Mouse (Mus musculus) kidney, embryonic 16.5 days (tissue): Measurements from ENCODE around the gene Dph1. TPM values are rescaled to one million over a fixed set of nuclear protein-coding genes. Genes with fewer than 3 reads are reported as not detected.
A peak's percentile ranks its signal among the peaks of the same experiment; 100 is the strongest.

Experiments used
- ATAC-seq: fragments of 200-750 bp; cut with Nextera tagmentation; 2 replicates; pipeline ENCODE4 v1.8.0; 2017; ENCODE audit warnings: moderate TSS enrichment; ENCODE audit not compliant: low FRiP score, low TSS enrichment
- H3K27ac ChIP-seq: fragments of 300-500 bp; sonication (generic); 2 replicates; pipeline ENCODE4 v1.5.1; 2014; ENCODE audit warnings: low read length
- H3K27me3 ChIP-seq: fragments of 300-500 bp; sonication (generic); 2 replicates; pipeline ENCODE4 v1.6.1; 2014; ENCODE audit warnings: low read length, control low read depth, mixed read lengths; ENCODE audit not compliant: insufficient read depth
- H3K36me3 ChIP-seq: fragments of 300-500 bp; sonication (generic); 2 replicates; pipeline ENCODE4 v1.6.1; 2014; ENCODE audit warnings: low read length, control low read depth, mixed read lengths; ENCODE audit not compliant: insufficient read depth
- H3K4me1 ChIP-seq: fragments of 300-500 bp; sonication (generic); 2 replicates; pipeline ENCODE4 v1.6.1; 2014; ENCODE audit warnings: low read length, control low read depth, mixed read lengths; ENCODE audit not compliant: insufficient read depth
- H3K4me2 ChIP-seq: fragments of 300-500 bp; sonication (generic); replicated peaks from 2 replicates; pipeline ENCODE4 v1.6.1; 2014; ENCODE audit warnings: low read depth, low read length
- H3K4me3 ChIP-seq: fragments of 300-500 bp; sonication (generic); 2 replicates; pipeline ENCODE4 v1.5.1; 2014; ENCODE audit warnings: mild to moderate bottlenecking, low read length
- H3K9ac ChIP-seq: fragments of 300-500 bp; sonication (generic); replicated peaks from 2 replicates; pipeline ENCODE4 v1.6.1; 2014; ENCODE audit warnings: low read length
- H3K9me3 ChIP-seq: fragments of 300-500 bp; sonication (generic); 2 replicates; pipeline ENCODE4 v1.6.1; 2016; ENCODE audit warnings: low read length, control low read depth
- WGBS: fragments of 180-500 bp; shearing (Covaris S2); extraction: QIAGEN DNeasy Blood & Tissue Kit; methylation state at CpG from one replicate; pipeline ENCODE4 v1.1.7; 2014; 5-methylcytosine and 5-hydroxymethylcytosine counted together
- polyA plus RNA-seq: library from polyadenylated mRNA; unstranded; fragments of >200 nt; fragmentation: Nextera tagmentation; extraction: Ambion mirVana; gene quantifications from 2 replicates; pipeline ENCODE4 v1.2.1, GENCODE M21; 2015

The Dph1 gene
- polyA plus RNA-seq, 1 experiment from 2014 or later, result 28.4 TPM

DNA sequence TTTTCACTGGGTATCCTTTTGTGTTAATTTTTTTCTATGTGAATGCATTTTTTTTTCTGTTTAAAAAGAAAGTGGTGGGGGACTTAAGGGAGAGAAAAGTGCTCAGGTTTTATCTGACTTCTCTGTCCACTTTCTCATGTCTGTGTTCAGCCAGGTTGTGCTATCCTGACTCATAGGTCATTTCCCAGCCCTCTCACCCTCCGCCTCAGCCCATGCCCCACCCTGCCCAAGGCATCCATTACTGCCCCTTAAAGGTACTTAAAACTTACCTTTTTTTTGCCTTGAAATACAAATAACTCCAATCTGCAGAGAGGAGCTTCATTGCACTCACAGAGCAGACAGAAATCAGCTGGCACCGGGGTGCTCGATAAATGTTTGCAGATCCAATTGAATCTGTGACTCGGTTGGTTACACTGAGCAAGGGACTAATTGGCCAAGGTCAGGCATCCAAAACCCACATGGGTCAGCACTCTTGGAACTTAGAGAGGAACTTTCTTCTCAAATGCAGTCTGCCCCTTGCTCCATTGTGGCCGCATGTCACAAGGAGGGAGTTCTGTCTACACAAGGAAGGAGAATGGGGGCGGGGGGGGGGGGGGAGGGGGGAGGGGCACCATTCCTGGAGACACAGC, 29.6 kb upstream of the Dph1 start:
- no peak overlapping the region for H3K27ac ChIP-seq
- no peak overlapping the region for H3K9ac ChIP-seq
- WGBS, result 29% methylated on average over 5 of the region's 6 CpGs
- no peaks in the 10 kb centered on the region for H3K9me3 ChIP-seq
- ATAC-seq, result no peak
- no peak overlapping the region for H3K4me2 ChIP-seq
- H3K4me3 ChIP-seq, result no peak overlapping the region
- H3K4me1 ChIP-seq, result peaks cover 21% of the 10 kb centered on the region
- H3K36me3 ChIP-seq, result no peaks in the 10 kb centered on the region
- no peaks in the 10 kb centered on the region for H3K27me3 ChIP-seq

DNA sequence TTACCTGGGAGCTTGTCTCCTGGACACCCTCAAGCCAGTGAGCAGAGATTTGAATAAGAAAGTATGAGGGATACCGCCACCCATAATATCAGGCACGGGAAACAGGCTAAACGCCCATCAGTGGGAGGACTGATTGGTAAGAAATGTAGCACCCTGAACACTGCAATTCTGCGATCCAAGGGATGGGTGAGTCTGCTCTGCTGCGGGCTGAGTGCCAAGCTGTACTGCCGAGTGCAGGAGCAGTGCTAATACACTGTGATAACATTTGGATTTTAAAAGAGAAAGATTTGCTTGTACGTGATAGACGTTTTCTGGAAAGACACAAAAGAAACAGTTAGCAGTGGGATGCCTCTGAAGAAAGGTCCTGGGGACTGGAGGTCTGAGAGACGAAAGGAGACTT, 29.1 kb upstream of the Dph1 start:
- no peaks in the 10 kb centered on the region for H3K36me3 ChIP-seq
- H3K9ac ChIP-seq, result peak overlapping the region; percentile 25; the same call in 1 of the 2 replicates
- H3K4me3 ChIP-seq, result no peak overlapping the region
- ATAC-seq, result no peak
- no peaks in the 10 kb centered on the region for H3K27me3 ChIP-seq
- H3K27ac ChIP-seq, result no peak overlapping the region
- WGBS, result 42% methylated on average over 9 of the region's 9 CpGs
- H3K4me1 ChIP-seq, result peaks cover 24% of the 10 kb centered on the region
- no peak overlapping the region for H3K4me2 ChIP-seq
- no peaks in the 10 kb centered on the region for H3K9me3 ChIP-seq

DNA sequence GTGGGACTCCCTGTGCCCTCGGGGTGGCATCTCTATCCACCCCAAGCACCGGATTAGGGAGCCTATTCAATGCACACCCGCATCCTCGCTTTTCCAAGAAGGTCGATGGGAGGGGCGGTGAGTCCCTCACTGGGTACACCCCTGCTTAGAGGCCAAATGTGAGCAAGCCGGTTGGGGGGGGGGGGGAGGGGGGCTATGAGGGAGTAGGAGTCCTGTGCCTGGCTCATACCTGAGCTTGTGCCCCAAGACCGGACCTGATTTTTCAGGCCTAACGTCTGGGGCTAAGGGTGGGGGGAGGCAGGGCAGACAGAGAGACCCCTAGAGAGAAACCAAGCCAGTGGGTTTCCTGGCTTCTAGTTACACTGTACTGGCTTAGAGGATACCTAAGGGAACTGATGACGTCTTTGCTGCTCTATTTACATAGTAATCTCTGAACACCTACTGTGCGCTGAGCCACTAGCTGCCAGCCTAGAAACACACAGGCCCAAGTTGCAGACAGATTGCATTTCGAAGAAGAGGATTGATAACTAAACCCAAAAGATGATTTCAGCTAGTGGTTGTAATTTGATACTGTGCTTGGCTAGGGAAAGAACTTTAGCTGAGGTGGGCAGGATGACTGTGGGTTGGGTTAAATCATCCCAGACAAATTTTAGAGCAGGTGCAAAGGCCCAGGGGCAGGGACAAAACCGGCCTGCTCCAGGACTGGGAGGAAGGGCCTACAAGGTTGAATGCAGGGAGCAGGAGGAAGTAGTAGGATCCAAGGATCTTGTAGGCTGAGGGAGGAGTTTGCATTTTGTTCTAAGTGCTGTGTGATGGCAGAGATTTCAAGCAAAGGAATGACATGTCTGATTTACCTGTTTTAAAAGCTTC, 23.3 kb upstream of the Dph1 start:
- peak overlapping the region; percentile 39 for H3K4me3 ChIP-seq
- peaks cover 41% of the 10 kb centered on the region for H3K4me1 ChIP-seq
- H3K27me3 ChIP-seq, result no peaks in the 10 kb centered on the region
- peak overlapping the region; percentile 64 for H3K4me2 ChIP-seq
- peak overlapping the region; percentile 56 for H3K9ac ChIP-seq
- no peaks in the 10 kb centered on the region for H3K9me3 ChIP-seq
- peak; percentile 40 for ATAC-seq
- H3K27ac ChIP-seq, result peak overlapping the region; percentile 93
- 18% methylated on average over 13 of the region's 13 CpGs for WGBS
- no peaks in the 10 kb centered on the region for H3K36me3 ChIP-seq

DNA sequence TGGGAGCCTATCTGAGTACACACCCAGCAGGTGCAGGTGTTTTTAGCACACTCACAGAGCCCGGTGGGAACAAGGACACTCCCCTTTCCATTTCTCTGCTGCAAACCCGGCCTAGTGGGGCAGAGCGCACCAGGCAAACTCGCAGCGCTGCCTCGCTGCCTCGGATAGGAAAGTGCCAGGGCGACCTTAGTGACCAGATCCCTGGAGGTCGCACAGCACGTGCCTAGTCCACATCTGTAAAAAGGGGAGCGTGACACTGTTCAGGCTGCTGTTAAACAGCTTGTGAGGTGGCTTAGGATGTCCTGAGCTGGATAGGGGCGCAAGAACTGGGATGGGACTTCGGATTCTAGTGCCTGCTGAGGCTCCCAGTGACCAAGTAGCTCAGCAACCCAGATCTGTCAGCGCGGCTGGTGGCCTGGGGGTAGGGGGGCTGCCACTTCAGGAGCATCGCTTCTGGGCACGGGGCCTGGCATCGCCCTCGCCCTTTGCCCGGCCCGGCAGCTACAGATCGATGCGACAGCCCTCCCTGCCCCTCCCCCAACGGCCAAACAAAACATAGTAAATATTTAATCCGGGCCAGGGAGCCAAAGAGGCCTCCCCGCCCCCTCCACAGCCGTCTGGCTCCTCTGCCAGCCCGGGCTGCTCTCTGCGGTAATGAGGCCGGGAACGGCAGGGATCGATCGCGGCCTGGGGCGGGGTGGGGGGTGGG, 22.5 kb upstream of the Dph1 start:
- H3K4me2 ChIP-seq, result peak overlapping the region; percentile 64
- peak overlapping the region; percentile 93 for H3K27ac ChIP-seq
- H3K4me1 ChIP-seq, result peaks cover 41% of the 10 kb centered on the region
- 4% methylated on average over 34 of the region's 35 CpGs for WGBS
- peak overlapping the region; percentile 56 for H3K9ac ChIP-seq
- H3K4me3 ChIP-seq, result peak overlapping the region; percentile 39
- no peaks in the 10 kb centered on the region for H3K27me3 ChIP-seq
- no peaks in the 10 kb centered on the region for H3K9me3 ChIP-seq
- peak; percentile 71 for ATAC-seq
- no peaks in the 10 kb centered on the region for H3K36me3 ChIP-seq

DNA sequence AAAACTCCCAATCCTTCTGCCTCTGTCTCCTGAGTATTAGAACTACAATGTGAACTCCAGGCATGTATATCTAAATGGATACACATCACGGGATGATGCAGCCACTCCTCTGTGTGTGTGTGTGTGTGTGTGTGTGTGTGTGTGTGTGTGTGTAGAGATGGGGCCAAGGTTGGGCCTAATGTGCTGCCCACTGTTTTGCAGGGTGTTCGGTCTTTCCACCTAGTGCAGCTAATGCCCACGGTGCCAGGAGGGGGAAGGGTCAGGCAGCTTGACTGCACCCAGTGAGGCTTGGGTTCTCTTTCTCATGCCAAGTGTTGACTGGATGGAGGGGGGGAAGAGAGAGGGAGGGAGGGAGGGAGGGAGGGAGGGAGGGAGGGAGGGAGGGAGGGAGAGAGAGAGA, 21.8 kb upstream of the Dph1 start:
- Histone ChIP-seq H3K9ac (no peak overlapping the region), H3K4me2 (no peak overlapping the region), H3K4me3 (no peak overlapping the region), H3K27ac (peak overlapping the region; percentile 86), H3K36me3 (no peaks in the 10 kb centered on the region), H3K9me3 (no peaks in the 10 kb centered on the region), H3K4me1 (peaks cover 41% of the 10 kb centered on the region), H3K27me3 (no peaks in the 10 kb centered on the region)
- ATAC-seq, result no peak
- WGBS, result 53% methylated on average over 3 of the region's 3 CpGs

DNA sequence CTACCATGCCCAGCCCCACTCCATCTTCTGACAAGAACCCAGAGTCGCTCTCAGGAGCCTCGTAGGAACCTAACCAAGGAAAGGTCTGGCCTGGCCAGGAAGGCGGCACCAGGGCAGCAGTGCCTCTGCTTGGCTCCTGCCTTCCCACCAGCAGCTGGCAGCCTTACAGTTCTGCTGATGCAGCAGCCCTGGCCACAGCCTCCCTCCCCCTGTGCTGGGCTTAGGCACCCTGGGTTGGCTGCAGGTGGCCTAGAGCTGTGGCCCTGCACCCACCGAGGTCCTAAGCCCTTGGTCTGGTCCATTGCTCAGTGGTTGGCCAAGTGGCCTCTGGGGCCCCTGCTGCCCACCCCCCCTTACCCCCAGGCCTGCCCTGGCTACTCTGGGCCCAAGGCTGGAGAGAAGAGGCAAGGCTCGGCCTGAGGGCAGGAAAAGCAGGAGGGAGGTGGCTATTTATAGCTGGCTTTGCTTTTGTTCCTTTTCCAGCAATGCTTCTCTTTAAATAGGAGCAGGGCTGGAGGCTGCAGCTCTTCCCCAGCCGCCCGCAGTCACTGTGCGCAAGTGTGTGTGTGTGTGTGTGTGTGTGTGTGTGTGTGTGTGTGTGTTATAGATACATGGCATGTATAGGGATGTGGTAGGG, 21.1 kb upstream of the Dph1 start:
- no peaks in the 10 kb centered on the region for H3K36me3 ChIP-seq
- no peak overlapping the region for H3K4me2 ChIP-seq
- peak; percentile 28 for ATAC-seq
- H3K9me3 ChIP-seq, result no peaks in the 10 kb centered on the region
- H3K4me3 ChIP-seq, result no peak overlapping the region
- H3K27ac ChIP-seq, result peak overlapping the region; percentile 86
- 50% methylated on average over 8 of the region's 8 CpGs for WGBS
- no peaks in the 10 kb centered on the region for H3K27me3 ChIP-seq
- H3K4me1 ChIP-seq, result peaks cover 41% of the 10 kb centered on the region
- H3K9ac ChIP-seq, result peak overlapping the region; percentile 47; the same call in 1 of the 2 replicates

DNA sequence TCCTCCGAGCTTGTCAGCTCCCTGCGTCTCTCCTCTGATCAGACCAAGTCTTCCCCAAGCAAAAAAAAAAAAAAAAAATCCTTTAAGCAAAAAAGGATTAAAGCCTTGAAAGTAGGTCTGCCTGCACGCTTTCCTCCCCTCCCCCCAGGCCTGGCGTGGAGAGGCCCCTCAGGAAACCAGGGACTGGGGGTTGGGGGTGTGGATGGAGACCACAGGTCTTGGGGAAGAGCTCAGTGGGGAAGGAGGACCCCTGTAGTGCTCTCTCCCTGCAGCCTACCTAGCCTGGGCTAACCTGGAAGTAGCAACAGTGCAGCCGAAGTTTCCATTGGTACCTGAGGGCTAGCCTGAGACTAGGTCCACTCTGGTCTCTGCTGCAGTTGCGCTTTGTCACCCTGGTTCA, 19.7 kb upstream of the Dph1 start:
- Histone ChIP-seq H3K36me3 (no peaks in the 10 kb centered on the region), H3K9me3 (no peaks in the 10 kb centered on the region), H3K4me1 (peaks cover 34% of the 10 kb centered on the region), H3K27ac (no peak overlapping the region), H3K4me3 (no peak overlapping the region), H3K9ac (no peak overlapping the region), H3K4me2 (no peak overlapping the region), H3K27me3 (no peaks in the 10 kb centered on the region)
- ATAC-seq, result no peak
- WGBS, result 77% methylated on average over 6 of the region's 6 CpGs

DNA sequence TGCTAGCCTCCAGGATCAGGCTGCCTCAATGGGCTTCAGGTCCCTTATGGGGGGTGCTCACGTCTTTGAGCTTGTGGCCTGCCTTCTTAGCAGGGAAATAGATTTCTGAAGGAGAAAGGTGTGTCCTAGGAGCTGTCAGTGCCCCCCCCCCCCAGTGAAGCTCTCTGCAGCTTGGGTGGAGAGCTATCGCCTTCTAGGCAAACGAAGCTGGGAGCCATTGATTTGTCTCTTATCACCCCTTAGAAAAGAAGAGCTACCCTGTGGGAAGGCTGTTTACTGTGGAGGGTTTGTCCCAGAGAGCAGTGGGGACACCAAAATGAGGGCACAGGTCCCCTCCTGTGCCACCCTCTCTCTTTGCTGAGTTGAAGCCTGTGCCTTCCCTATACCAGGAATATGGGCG, 19.1 kb upstream of the Dph1 start:
- 80% methylated on average over 4 of the region's 4 CpGs for WGBS
- Histone ChIP-seq H3K9me3 (no peaks in the 10 kb centered on the region), H3K4me3 (no peak overlapping the region), H3K9ac (no peak overlapping the region), H3K36me3 (no peaks in the 10 kb centered on the region), H3K27ac (no peak overlapping the region), H3K27me3 (no peaks in the 10 kb centered on the region), H3K4me2 (no peak overlapping the region), H3K4me1 (peaks cover 31% of the 10 kb centered on the region)
- ATAC-seq, result no peak

DNA sequence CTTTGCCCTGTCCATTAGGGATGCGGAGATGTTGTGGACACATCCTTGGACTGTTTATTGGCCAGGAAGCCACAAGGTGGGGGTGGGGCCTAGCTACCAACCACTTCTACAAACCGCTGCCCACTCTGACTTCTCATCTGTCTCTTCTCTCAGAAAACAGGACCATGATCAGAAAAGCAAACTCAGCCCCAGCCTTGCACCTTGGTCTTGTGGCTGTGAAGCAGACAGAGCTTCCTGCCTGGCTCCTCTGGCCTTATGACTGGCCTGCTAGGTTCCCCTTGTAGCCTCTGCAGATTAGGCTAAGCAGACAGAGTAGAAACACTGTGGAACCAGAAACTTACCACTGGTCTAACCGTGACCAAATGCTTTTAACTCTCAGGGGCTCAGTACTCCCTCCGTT, 18.3 kb upstream of the Dph1 start:
- ATAC-seq, result no peak
- no peak overlapping the region for H3K4me2 ChIP-seq
- H3K4me1 ChIP-seq, result peaks cover 35% of the 10 kb centered on the region
- 75% methylated on average over 4 of the region's 4 CpGs for WGBS
- H3K36me3 ChIP-seq, result no peaks in the 10 kb centered on the region
- no peak overlapping the region for H3K27ac ChIP-seq
- H3K9me3 ChIP-seq, result no peaks in the 10 kb centered on the region
- no peak overlapping the region for H3K4me3 ChIP-seq
- no peaks in the 10 kb centered on the region for H3K27me3 ChIP-seq
- no peak overlapping the region for H3K9ac ChIP-seq
